Mouse (Mus musculus) urinary bladder, postnatal 0 days (tissue): ENCODE data around the gene Zfp839. TPM values are rescaled to one million over a fixed set of nuclear protein-coding genes. Genes with fewer than 3 reads are reported as not detected.

Experiments used
- polyA plus RNA-seq: library from polyadenylated mRNA; unstranded; fragments of >200 nt; fragmentation: Nextera tagmentation; extraction: Ambion mirVana; gene quantifications from 2 replicates; pipeline ENCODE4 v1.2.1, GENCODE M21; 2015

Zfp839 gene
- polyA plus RNA-seq, result 4.6 and 4.8 TPM in 2 replicates

DNA sequence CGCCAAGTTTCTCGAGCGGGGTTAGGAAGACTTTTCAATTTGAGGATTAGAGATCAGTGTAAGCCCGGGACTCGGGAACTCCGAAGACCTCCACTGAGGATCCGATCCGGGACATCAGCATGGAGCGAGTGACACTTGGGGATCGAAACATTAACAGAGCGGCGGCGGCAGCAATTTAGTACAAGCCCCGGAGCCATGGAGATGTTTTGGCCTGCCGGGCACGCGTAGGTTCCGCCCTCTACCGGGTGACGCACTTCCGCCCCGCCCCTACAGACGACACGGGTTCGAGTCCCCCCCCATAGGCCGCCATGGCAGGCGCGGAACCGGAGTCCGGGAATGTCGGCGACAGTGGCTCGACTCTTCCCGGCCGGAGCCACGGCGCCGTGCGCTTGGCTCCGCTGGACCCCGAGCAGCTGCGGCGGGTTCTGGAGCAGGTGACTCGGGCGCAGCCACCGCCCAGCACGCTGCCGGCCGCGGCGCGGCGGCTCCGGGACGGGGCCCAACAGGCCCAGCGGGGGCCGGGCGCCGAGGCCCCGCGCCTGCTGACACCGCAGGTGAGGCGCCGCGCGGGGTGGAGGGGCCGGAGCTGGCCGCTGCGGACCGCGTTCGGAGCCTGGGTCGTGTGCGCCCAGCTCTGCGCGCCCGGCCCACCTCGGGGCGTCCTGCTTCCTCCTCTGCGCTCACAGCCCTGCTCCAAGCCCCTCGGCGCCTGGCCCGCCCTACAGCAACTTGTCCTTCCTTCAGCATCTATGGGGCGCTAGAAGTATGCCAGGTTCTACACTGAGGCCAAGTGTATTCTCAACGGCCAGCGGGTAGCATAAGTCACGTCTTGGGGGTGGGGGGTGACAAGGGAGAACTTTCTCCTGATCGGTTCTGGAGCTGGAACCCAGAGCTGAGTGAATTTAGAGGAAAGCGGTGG is at the start of gene Zfp839:
Zfp839 (plus strand) TSS at position 244 of the 919 bp plus-strand sequence.

DNA sequence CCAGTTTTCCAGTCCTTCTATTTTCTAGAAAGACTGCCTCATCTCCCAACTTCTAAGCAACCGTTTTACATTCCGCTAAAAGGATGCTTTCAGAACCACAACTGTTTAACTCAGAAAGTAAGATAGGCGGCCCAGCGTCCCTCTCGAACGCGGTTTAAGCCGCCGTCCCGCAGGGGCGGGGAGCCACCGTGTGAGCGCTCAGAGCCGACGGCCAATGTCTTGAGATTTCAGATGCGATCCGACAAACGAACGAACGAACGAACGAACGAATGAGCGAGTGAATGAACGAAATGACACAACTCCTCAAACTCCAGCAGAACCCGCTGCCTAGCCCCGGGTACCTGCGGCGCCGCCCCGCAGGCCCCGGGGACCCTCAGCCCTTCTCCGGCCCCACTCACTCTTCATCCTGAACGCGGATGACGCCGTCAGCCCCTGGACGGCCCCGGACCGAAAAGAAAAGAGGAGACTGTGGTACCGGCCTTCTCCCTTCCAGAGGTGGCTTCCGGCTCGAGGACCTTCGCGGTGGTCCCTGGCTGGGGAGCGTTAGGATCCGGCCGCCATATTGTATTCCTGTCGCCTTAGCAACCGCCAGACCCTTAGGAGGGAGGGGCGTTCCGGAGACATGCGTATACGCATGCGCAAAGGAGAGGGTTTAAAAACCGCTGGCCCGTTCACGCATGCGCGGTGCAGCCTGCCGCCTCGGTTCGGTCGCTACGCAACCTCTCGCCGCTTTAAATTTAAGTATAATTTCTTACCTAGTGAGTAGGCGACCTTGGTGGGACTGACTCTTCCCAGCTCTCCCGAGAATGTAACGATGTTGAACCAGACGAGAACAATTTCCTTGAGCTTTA is 9.5 kb upstream of the Zfp839 start, which contains the start of gene Mok:
Mok (minus strand) TSS at position 592 of the 851 bp plus-strand sequence.

DNA sequence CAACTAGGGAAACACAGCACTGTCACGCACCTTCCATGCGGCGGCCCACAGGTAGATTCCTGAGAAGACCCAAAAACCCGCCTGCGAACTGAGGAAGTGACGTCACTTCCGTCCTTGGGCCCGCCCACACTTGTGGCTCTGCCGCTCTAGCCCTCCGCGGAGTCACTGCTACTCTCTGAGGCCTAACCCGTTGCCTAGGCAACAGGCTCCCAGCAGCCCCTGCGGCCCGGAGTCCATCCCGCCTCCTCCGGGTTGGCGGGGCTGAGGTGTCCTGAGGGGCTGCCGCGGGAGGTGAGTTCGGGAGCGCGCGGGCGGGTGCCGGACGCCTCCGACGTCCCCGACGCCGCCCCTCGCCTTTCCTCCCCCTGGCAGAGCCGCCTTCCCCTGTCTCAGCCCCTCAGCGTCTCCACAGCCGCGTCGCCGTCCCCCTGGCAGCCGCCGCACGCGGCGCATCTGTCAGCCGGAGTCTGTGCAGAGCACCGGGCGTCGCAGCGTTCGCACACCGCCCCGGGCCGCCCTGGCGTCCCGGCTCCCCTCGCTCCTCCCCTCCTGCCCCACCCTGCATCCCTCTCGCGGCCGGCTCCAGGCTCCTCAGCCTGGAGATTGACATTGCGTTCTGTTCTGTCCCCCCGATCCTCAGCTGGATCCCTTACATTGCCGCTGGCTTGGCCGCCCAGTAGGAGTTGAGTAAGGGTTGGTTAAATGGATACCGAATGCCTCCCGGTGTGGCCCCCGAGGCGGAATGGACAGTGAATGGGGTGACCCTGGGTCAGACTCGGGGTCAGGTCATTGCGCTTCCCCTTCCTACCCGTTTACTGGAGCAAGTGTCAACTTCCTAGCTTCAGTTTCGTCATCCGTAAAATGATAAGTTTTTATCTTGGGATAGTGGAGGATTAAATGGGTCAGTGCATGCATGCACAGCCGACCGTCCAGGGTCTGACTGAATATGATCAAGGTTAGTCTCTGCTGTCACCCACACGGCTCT is 39.3 kb downstream of the Zfp839 start, which contains the start of the genes Cinp and Tecpr2:
Cinp (minus strand) TSS at position 110 of the 985 bp plus-strand sequence.
Tecpr2 (plus strand) TSS at position 229 of the 985 bp plus-strand sequence.

Other genes starting within 250 kb of the Zfp839 start
- gene Dync1h1, start 248.8 kb upstream of the Zfp839 start, polyA plus RNA-seq, result 23.2 and 25.2 TPM in 2 replicates
- gene 1700001K19Rik, start 167.6 kb upstream of the Zfp839 start, polyA plus RNA-seq, result not detected in 2 replicates
- 310 and 370 TPM in 2 replicates for gene Hsp90aa1, start 147.5 kb upstream of the Zfp839 start, polyA plus RNA-seq
- 12.2 and 15.0 TPM in 2 replicates for gene Wdr20, start 112.3 kb upstream of the Zfp839 start, polyA plus RNA-seq
- gene Mok, start 9.3 kb upstream of the Zfp839 start, polyA plus RNA-seq, result 0.53 and 1.3 TPM in 2 replicates
- 46.7 and 48.7 TPM in 2 replicates for gene Cinp, start 38.9 kb downstream of the Zfp839 start, polyA plus RNA-seq
- gene Tecpr2, start 39.0 kb downstream of the Zfp839 start, polyA plus RNA-seq, result 1.3 and 1.6 TPM in 2 replicates
- 17.8 and 23.6 TPM in 2 replicates for gene Ankrd9, start 128.8 kb downstream of the Zfp839 start, polyA plus RNA-seq
- gene Rcor1, start 189.1 kb downstream of the Zfp839 start, polyA plus RNA-seq, result 5.1 and 6.0 TPM in 2 replicates